Mouse (Mus musculus): ENCODE measurements around the gene Gcnt1. TPM values are rescaled to one million over a fixed set of nuclear protein-coding genes. Genes with fewer than 3 reads are reported as not detected.

Gcnt1 gene
- polyA plus RNA-seq, 2 experiments: 14.6 to 26.0 TPM

DNA sequence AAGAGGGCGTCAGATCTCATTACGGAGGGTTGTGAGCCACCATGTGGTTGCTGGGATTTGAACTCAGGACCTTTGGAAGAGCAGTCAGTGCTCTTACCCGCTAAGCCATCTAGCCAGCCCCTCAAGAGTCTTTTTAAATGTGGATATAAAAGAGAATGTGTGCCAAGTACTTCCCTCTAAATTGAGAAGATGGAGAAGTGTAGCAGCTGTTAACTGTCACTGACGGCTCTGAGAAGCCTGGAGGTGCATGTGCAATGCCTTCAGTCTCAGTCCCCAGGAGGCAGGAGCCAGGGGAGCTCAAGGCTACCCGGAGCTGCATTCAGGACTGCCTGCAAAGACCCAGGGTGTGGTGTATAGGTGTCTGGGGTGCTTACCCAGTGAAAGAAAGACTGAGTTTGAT, 25.3 kb upstream of the Gcnt1 start:
- Histone ChIP-seq H3K9ac (replicated peaks) (no peak overlapping the region), H3K36me3 (replicated peaks; ENCODE audit: control insufficient read depth, insufficient read depth, low read depth) (peaks cover 20% of the 10 kb centered on the region), H3K4me1 (replicated peaks; ENCODE audit: control insufficient read depth in 2 of 2, insufficient read depth in 2 of 2, low read length in 1 of 2) (peaks cover 12 to 21% of the 10 kb centered on the region in 2 experiments), H3K4me2 (ENCODE audit: low read depth) (no peak overlapping the region), H3K9me3 (ENCODE audit: control insufficient read depth, low read length) (no peaks in the 10 kb centered on the region), H3K4me3 (ENCODE audit: insufficient read depth in 1 of 2, low read depth in 2 of 2, low read length in 2 of 2) (no peak overlapping the region), H3K27me3 (ENCODE audit: control insufficient read depth, insufficient read depth, low read length) (no peaks in the 10 kb centered on the region), H3K27ac (no peak overlapping the region)
- ATAC-seq (ENCODE audit: insufficient read depth) (no peak), DNase-seq (ENCODE audit: low read depth in 3 of 3, low spot score in 3 of 3) (no peak)
- 64% methylated on average over 5 of the region's 5 CpGs for WGBS (ENCODE audit: insufficient replicate concordance)
- no peak for TF ChIP-seq CTCF (IDR thresholded peaks at IDR 0.05; ENCODE audit: low read depth)

DNA sequence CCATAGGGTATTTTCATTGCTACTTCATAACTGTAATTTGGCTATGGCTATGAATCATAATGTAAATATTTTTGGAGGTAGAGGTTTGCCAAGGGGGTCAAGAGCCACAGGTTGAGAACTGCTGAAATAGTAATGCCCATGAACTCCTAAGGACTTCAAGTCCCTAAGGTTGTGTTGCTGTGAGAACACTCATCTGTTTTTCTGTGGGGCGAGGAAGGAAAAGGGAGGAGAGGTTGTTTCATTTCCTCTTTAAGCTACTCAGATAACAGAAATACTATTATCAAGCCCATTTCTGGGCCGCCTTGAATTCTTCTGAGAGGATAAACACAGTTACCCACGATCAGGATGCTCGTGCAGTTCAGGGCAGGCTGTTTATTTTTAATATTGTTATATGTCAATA, 24.2 kb upstream of the Gcnt1 start:
- H3K9ac ChIP-seq (replicated peaks): no peak overlapping the region
- no peak for ATAC-seq (ENCODE audit: insufficient read depth)
- H3K27ac ChIP-seq: no peak overlapping the region
- no peak for DNase-seq (ENCODE audit: low read depth in 3 of 3, low spot score in 3 of 3)
- H3K4me3 ChIP-seq (ENCODE audit: insufficient read depth in 1 of 2, low read depth in 2 of 2, low read length in 2 of 2): no peak overlapping the region
- H3K9me3 ChIP-seq (ENCODE audit: control insufficient read depth, low read length): no peaks in the 10 kb centered on the region
- TF ChIP-seq EP300 (IDR thresholded peaks at IDR 0.05; ENCODE audit: low read depth): no peak
- TF ChIP-seq CTCF (IDR thresholded peaks at IDR 0.05; ENCODE audit: low read depth): no peak
- peaks cover 20% of the 10 kb centered on the region for H3K36me3 ChIP-seq (replicated peaks; ENCODE audit: control insufficient read depth, insufficient read depth, low read depth)
- no peaks in the 10 kb centered on the region for H3K27me3 ChIP-seq (ENCODE audit: control insufficient read depth, insufficient read depth, low read length)
- 30% methylated on average over 4 of the region's 4 CpGs for WGBS (ENCODE audit: insufficient replicate concordance)
- no peak overlapping the region for H3K4me2 ChIP-seq (ENCODE audit: low read depth)
- peaks cover 12 to 23% of the 10 kb centered on the region in 2 experiments for H3K4me1 ChIP-seq (replicated peaks; ENCODE audit: control insufficient read depth in 2 of 2, insufficient read depth in 2 of 2, low read length in 1 of 2)

- under 1% methylated on average over 83 of the region's 83 CpGs for WGBS (ENCODE audit: insufficient replicate concordance)
- Histone ChIP-seq H3K36me3 (replicated peaks; ENCODE audit: control insufficient read depth, insufficient read depth, low read depth) (peaks cover 13% of the 10 kb centered on the region), H3K27me3 (ENCODE audit: control insufficient read depth, insufficient read depth, low read length) (no peaks in the 10 kb centered on the region), H3K4me2 (ENCODE audit: low read depth) (peak within 1 kb of the TSS; percentile 93), H3K4me3 (ENCODE audit: insufficient read depth in 1 of 2, low read depth in 2 of 2, low read length in 2 of 2) (peak within 1 kb of the TSS; percentile 73 to 83), H3K9ac (replicated peaks) (peak within 1 kb of the TSS; percentile 96), H3K4me1 (replicated peaks; ENCODE audit: control insufficient read depth in 2 of 2, insufficient read depth in 2 of 2, low read length in 1 of 2) (peaks cover 12 to 23% of the 10 kb centered on the region in 2 experiments), H3K9me3 (ENCODE audit: control insufficient read depth, low read length) (no peaks in the 10 kb centered on the region), H3K27ac (peak within 1 kb of the TSS; percentile 76)
- ATAC-seq (ENCODE audit: insufficient read depth) (peak; percentile 97), DNase-seq (ENCODE audit: low read depth in 3 of 3, low spot score in 3 of 3) (peak; percentile 84 to 88 (median 88))
- TF ChIP-seq EP300 (IDR thresholded peaks at IDR 0.05; ENCODE audit: low read depth) (no peak), CTCF (IDR thresholded peaks at IDR 0.05; ENCODE audit: low read depth) (no peak)
These were observed 21.4 kb upstream of the Gcnt1 start, which contains the start of gene Rfk for GRCm38 (mm10) chr19:17393841-17394591. Gene Rfk, plus strand, starts transcription at chr19:17394043.

- Histone ChIP-seq H3K27me3 (ENCODE audit: control insufficient read depth, insufficient read depth, low read length) (no peaks in the 10 kb centered on the region), H3K4me3 (ENCODE audit: insufficient read depth in 1 of 2, low read depth in 2 of 2, low read length in 2 of 2) (no peak overlapping the region; a peak in 1 of 4 replicates), H3K27ac (no peak overlapping the region), H3K9ac (replicated peaks) (no peak overlapping the region; the same call in 1 of the 2 replicates), H3K36me3 (replicated peaks; ENCODE audit: control insufficient read depth, insufficient read depth, low read depth) (peaks cover 7% of the 10 kb centered on the region), H3K4me1 (replicated peaks; ENCODE audit: control insufficient read depth in 2 of 2, insufficient read depth in 2 of 2, low read length in 1 of 2) (peaks cover 12 to 23% of the 10 kb centered on the region in 2 experiments), H3K9me3 (ENCODE audit: control insufficient read depth, low read length) (no peaks in the 10 kb centered on the region), H3K4me2 (ENCODE audit: low read depth) (peak overlapping the region; percentile 62)
- TF ChIP-seq EP300 (IDR thresholded peaks at IDR 0.05; ENCODE audit: low read depth) (no peak), CTCF (IDR thresholded peaks at IDR 0.05; ENCODE audit: low read depth) (no peak)
- ATAC-seq (ENCODE audit: insufficient read depth) (no peak), DNase-seq (ENCODE audit: low read depth in 3 of 3, low spot score in 3 of 3) (no peak)
- 27% methylated on average over 3 of the region's 3 CpGs for WGBS (ENCODE audit: insufficient replicate concordance)
These were observed 20.2 kb upstream of the Gcnt1 start for GRCm38 (mm10) chr19:17392866-17393265.

DNA sequence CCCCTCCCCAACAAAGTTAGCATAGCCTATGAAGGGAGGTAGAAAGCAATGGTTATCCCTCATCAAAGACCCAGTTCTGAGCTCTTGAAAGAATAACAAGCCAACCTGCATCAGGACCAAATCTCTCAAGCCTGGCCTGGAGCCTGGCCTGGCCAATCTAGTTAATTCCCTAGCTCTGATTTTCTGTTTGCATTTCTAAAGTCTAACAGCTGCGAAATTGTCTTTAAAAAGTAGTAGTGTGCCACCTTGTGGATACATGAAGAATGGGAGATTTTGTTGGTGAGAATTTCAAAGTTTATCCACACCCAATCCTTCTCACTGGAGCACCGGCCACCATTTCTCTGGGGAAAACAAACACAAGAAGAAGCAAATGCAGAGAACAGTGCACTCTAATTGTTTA, 15.8 kb upstream of the Gcnt1 start:
- Histone ChIP-seq H3K9me3 (ENCODE audit: control insufficient read depth, low read length) (no peaks in the 10 kb centered on the region), H3K4me2 (ENCODE audit: low read depth) (no peak overlapping the region), H3K4me3 (ENCODE audit: insufficient read depth in 1 of 2, low read depth in 2 of 2, low read length in 2 of 2) (no peak overlapping the region), H3K36me3 (replicated peaks; ENCODE audit: control insufficient read depth, insufficient read depth, low read depth) (no peaks in the 10 kb centered on the region), H3K4me1 (replicated peaks; ENCODE audit: control insufficient read depth in 2 of 2, insufficient read depth in 2 of 2, low read length in 1 of 2) (peaks cover 3 to 8% of the 10 kb centered on the region in 2 experiments; a peak in 3 of 4 replicates), H3K27me3 (ENCODE audit: control insufficient read depth, insufficient read depth, low read length) (no peaks in the 10 kb centered on the region), H3K9ac (replicated peaks) (no peak overlapping the region), H3K27ac (no peak overlapping the region)
- DNase-seq (ENCODE audit: low read depth in 3 of 3, low spot score in 3 of 3): no peak
- TF ChIP-seq EP300 (IDR thresholded peaks at IDR 0.05; ENCODE audit: low read depth) (no peak), CTCF (IDR thresholded peaks at IDR 0.05; ENCODE audit: low read depth) (peak; percentile 59)
- WGBS (ENCODE audit: insufficient replicate concordance): 21% methylated on average over 2 of the region's 2 CpGs
- ATAC-seq (ENCODE audit: insufficient read depth): no peak
